Mouse (Mus musculus) G1E (cell line): ENCODE results near the gene Osbpl9.

ENCODE experiments used
- CTCF ChIP-seq: IDR thresholded peaks from 2 replicates; pipeline ENCODE4 v1.5.1; 2012; ENCODE audit warnings: low read depth, low read length, inconsistent platforms, mixed read lengths
- GATA1 ChIP-seq: IDR thresholded peaks from 2 replicates; pipeline ENCODE4 v1.6.1; 2012; ENCODE audit warnings: borderline replicate concordance, low read length, inconsistent platforms, mixed read lengths
- GATA2 ChIP-seq: IDR thresholded peaks from 2 replicates; pipeline ENCODE4 v1.6.1; 2012; ENCODE audit warnings: low read depth, low read length, inconsistent platforms, borderline replicate concordance
- POLR2AphosphoS5 ChIP-seq: IDR thresholded peaks from 2 replicates; pipeline ENCODE4 v1.6.1; 2012; ENCODE audit warnings: low read depth, low read length, inconsistent platforms; ENCODE audit not compliant: insufficient replicate concordance
- TAL1 ChIP-seq: conservative IDR thresholded peaks from 2 replicates; pipeline ENCODE4 v1.6.1; 2012; ENCODE audit warnings: low read depth, low read length, inconsistent platforms, mixed read lengths

DNA sequence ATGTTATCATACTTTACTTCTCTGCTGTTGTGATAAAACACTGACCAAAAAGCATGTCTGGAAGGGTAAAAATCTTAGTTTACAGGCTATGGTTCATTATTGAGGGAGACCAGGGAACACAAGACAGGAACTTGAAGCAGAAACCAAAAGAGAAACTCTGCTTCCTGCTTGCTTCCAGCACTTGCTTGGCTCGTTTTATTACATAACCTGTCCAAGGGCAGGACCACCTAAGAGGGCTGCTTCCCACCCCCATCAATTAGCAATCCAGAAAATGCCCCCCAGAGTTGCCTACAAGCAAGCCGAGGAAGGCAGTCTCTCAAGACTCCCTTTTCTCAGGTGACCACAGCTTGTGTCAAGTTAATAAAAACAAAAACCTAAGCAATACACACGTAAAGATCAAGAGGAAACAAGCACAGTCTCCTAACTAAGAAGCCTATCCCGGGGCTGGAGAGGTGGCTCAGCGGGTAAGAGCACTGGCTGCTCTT lies 82.4 kb downstream of the Osbpl9 start:
- TF ChIP-seq CTCF (no peak), GATA1 (no peak), TAL1 (no peak), POLR2AphosphoS5 (no peak), GATA2 (no peak)
